Mouse (Mus musculus) heart, embryonic 10.5 days (tissue): ENCODE measurements around the gene Mmp15. TPM values are rescaled to one million over a fixed set of nuclear protein-coding genes. Genes with fewer than 3 reads are reported as not detected.
"Not testable (repeated sequence)": the region's sequence is repeated elsewhere in the genome, so short reads cannot be mapped to it uniquely, and the experiment has no call there.

Experiments
- DNase-seq: peaks from one replicate; pipeline ENCODE4 v3.0.0-alpha.2; 2017; ENCODE audit warnings: low spot score
- H3K27ac ChIP-seq: fragments of 300-500 bp; sonication (generic); 2 replicates; pipeline ENCODE4 v1.5.1; 2016; ENCODE audit warnings: mild to moderate bottlenecking
- H3K27me3 ChIP-seq: fragments of 300-500 bp; sonication (generic); 2 replicates; pipeline ENCODE4 v1.6.1; 2016; ENCODE audit warnings: mild to moderate bottlenecking; ENCODE audit not compliant: poor library complexity, insufficient read depth, severe bottlenecking
- H3K36me3 ChIP-seq: fragments of 300-500 bp; sonication (generic); 2 replicates; pipeline ENCODE4 v1.6.1; 2016; ENCODE audit warnings: mild to moderate bottlenecking, moderate library complexity
- H3K4me1 ChIP-seq: fragments of 300-500 bp; sonication (generic); 2 replicates; pipeline ENCODE4 v1.6.1; 2016; ENCODE audit warnings: mild to moderate bottlenecking
- H3K4me3 ChIP-seq: fragments of 300-500 bp; sonication (generic); 2 replicates; pipeline ENCODE4 v1.5.1; 2016; ENCODE audit warnings: mild to moderate bottlenecking, moderate library complexity
- H3K9me3 ChIP-seq: fragments of 300-500 bp; sonication (generic); 2 replicates; pipeline ENCODE4 v1.6.1; 2016; ENCODE audit warnings: mild to moderate bottlenecking, moderate library complexity
- WGBS: fragments of 180-500 bp; shearing (Covaris S2); methylation state at CpG from one replicate; pipeline ENCODE4 v1.1.7; 2016; 5-methylcytosine and 5-hydroxymethylcytosine counted together
- polyA plus RNA-seq: library from polyadenylated mRNA; unstranded; fragments of >200 nt; fragmentation: Nextera tagmentation; extraction: Ambion mirVana; gene quantifications from 2 replicates; pipeline ENCODE4 v1.2.1, GENCODE M21; 2016

The Mmp15 gene
- polyA plus RNA-seq, 1 experiment from 2014 or later: 30.9 TPM

DNA sequence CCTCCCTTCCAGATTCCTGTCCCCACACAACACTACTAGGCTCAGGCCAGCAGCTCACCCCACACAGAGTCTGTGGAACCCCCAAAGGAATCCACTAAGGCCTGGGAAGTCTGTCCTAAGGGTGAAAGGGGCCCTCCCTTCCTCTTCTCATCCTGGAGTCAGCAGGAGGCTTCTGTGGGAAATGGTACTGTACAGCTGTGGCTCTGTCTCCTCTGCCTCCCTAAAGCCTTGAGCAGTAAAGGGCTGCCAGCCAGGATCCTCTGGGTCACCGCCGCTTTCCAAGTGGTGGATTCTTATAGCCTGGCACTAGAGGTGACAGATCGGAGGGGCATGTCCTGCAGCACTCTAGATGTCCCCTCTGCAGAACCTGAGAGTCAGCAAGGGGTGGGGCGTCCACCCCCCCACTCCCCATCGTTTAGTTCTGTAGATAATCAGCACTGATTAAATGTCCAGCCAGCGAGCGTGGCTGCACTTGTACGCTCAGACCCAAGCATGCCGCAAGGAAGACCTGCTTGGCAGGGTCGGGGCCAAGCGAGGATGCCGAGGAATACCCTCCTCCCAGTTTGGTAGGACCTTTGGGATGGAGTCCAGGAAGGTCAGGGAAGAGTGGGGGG is 21.4 kb downstream of the Mmp15 start:
- H3K27ac ChIP-seq: peak overlapping the region; percentile 30
- no peaks in the 10 kb centered on the region for H3K27me3 ChIP-seq

DNA sequence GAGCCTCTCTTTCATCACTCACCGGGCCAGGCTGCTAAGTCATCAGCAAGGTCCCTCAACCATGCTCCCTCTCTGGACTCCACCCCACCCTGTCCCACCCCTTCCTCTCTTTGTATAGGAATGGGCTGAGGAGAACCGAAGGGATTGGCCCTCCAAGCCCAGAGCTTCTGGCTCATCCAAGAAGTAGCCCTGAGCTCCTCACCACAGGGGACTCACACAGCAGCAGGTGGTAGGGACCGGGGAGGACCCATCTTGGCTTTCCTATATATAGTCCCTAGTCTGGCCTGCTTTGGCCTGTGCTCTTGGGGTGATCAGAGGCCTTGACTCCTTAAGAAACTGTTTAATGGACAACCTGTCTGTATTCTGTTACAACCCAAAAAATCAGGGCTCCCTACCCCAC is 22.4 kb downstream of the Mmp15 start:
- WGBS: 76% methylated on average over 3 of the region's 3 CpGs
- no peaks in the 10 kb centered on the region for H3K9me3 ChIP-seq
- peaks cover 67% of the 10 kb centered on the region for H3K4me1 ChIP-seq
- peak overlapping the region; percentile 48 for H3K27ac ChIP-seq
- H3K36me3 ChIP-seq: peaks cover 55% of the 10 kb centered on the region
- H3K4me3 ChIP-seq: no peak overlapping the region
- DNase-seq: no peak
- H3K27me3 ChIP-seq: no peaks in the 10 kb centered on the region

More for the DNA sequence above, 21.4 kb downstream of the Mmp15 start:
- 54% methylated on average over 12 of the region's 12 CpGs for WGBS
- Histone ChIP-seq H3K4me1 (peaks cover 76% of the 10 kb centered on the region), H3K36me3 (peaks cover 65% of the 10 kb centered on the region), H3K9me3 (no peaks in the 10 kb centered on the region), H3K4me3 (no peak overlapping the region)
- no peak for DNase-seq

DNA sequence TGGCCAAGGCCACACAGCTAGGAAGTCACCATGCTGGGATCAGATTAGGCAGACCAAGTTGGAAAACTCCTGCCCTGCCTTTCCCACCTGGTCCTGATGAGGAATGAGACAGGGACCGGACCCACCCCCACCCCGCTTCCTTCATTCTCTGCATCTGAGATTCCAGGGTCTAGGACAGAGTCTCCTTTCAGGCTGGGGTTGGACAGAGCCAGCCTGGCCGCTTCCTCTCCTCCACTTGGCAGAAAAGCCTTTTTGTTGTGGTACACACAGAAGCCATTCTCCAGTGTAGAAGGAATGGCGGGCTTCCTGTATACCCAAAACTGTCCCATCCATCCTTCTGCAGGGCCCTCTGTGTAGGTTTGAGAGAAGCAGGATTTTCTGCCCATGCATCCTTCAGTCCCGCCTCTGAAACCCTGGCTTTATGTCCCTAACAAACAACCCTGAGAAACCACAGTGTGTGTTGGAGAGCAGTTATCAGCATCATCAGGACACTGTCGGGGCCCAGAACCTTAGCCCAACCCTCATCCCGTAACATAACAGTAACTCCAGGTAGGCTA is 23.4 kb downstream of the Mmp15 start:
- peaks cover 45% of the 10 kb centered on the region for H3K36me3 ChIP-seq
- H3K4me1 ChIP-seq: peaks cover 57% of the 10 kb centered on the region
- H3K9me3 ChIP-seq: no peaks in the 10 kb centered on the region
- H3K4me3 ChIP-seq: no peak overlapping the region
- H3K27me3 ChIP-seq: no peaks in the 10 kb centered on the region
- 80% methylated on average over 7 of the region's 7 CpGs for WGBS
- H3K27ac ChIP-seq: no peak overlapping the region
- no peak for DNase-seq

DNA sequence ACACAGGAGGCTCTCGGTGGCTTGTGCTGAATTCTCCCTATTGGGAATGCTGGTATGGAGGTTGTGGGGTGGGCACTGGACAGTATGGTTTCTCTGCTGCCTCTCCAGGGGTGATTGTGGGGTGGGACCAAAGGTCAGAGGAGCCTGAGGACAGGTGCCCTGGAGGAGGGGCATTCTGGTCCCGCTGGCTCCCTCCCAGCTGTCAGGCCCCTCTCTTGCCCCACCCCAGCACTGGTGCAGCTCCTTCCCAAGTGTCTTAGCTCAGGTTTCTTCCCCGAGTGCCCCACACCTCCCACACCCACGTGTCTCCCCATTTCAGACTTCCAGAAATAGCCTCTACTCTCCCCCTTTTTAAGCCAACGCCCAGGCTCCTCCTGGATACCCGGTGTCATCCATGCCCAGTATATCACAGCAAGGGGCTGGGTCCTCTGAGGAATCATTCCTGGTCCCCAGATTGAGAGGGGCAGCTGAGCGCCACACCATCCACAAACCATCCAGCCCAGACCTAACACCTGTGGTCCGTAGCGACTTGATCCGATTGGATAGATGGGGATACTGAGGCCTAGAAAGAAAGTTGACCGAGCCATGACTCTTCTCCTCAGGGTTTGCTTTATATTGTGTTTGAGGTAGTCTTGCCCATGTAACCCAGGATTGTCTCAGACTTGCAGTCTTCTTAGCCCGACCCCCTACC is 24.4 kb downstream of the Mmp15 start:
- DNase-seq: no peak
- Histone ChIP-seq H3K4me1 (peaks cover 52% of the 10 kb centered on the region), H3K27me3 (no peaks in the 10 kb centered on the region), H3K4me3 (no peak overlapping the region), H3K36me3 (peaks cover 35% of the 10 kb centered on the region), H3K9me3 (no peaks in the 10 kb centered on the region), H3K27ac (no peak overlapping the region)
- WGBS: 71% methylated on average over 12 of the region's 12 CpGs

DNA sequence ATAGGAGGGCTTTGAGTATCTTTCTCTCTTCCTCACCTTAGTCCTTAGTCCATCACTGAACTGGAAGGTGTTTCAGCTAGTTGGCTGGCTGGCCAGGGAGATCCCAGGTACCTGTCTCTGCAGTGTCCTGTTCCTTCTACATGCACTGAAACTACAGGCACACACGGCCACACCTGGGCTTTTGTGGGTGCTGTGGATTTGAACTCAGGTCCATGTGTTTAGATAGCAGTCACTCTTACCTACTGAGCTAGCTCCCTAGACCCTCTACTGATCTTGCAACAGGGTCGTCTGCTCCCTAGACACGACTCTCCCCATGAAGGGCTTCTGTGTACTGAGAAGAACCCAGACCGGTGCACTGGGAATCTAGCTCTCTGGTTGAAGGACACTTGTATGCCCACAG is 25.0 kb downstream of the Mmp15 start:
- DNase-seq: no peak
- H3K9me3 ChIP-seq: no peaks in the 10 kb centered on the region
- H3K27me3 ChIP-seq: no peaks in the 10 kb centered on the region
- H3K36me3 ChIP-seq: peaks cover 29% of the 10 kb centered on the region
- H3K4me1 ChIP-seq: peaks cover 50% of the 10 kb centered on the region
- 66% methylated on average over 4 of the region's 4 CpGs for WGBS
- peak overlapping the region; percentile 84 for H3K27ac ChIP-seq
- H3K4me3 ChIP-seq: peak overlapping the region; percentile 35; the same call in 1 of the 2 replicates

DNA sequence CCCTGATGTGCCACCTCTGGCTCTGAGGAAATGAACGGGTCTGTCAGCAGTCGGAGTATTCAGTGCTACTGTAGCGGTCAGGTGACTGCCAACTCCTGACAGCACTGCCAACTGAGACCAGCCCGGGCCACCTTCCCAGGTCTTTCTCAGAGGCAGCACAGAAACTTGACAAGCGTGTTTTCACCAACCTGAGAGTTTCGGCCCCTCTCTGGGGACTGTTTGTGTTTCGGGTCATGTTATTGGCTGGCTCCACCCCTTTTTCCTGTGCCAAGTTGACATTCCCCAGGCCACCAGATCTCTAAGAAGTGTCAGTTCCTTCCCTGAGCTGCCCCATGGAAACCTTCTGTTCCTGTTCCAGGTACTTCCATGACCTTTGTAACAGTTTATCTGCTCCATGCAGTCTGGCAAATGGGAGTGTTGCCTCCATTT is 25.8 kb downstream of the Mmp15 start:
- peak overlapping the region; percentile 84 for H3K27ac ChIP-seq
- DNase-seq: peak; percentile 89

DNA sequence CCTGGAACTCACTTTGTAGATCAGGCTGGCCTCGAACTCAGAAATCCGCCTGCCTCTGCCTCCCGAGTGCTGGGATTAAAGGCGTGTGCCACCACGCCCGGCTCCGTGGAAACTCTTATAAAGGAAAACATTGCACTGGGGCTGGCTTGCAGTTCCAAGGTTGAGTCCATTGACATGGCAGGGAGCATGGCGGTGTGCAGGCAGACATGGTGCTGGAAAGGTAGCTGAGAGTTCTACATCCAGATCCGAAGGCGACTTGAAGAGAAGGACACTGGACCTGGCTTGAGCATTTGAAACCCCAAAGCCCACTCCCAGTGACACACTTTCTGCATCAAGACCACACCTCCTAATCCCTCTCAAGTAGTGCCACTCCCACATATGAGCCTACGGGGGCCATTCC is 26.9 kb downstream of the Mmp15 start:
- H3K27me3 ChIP-seq, H3K27ac ChIP-seq, H3K9me3 ChIP-seq, H3K4me3 ChIP-seq, DNase-seq: not testable (repeated sequence)
- WGBS: 96% methylated on average over 11 of the region's 11 CpGs
- Histone ChIP-seq H3K36me3 (peaks cover 10% of the 10 kb centered on the region; the same call in 1 of the 2 replicates), H3K4me1 (peaks cover 34% of the 10 kb centered on the region)

More for the DNA sequence above, 25.8 kb downstream of the Mmp15 start:
- Histone ChIP-seq H3K27me3 (no peaks in the 10 kb centered on the region), H3K9me3 (no peaks in the 10 kb centered on the region), H3K36me3 (peaks cover 21% of the 10 kb centered on the region), H3K4me3 (peak overlapping the region; percentile 35), H3K4me1 (peaks cover 44% of the 10 kb centered on the region)
- 11% methylated on average over 7 of the region's 7 CpGs for WGBS

DNA sequence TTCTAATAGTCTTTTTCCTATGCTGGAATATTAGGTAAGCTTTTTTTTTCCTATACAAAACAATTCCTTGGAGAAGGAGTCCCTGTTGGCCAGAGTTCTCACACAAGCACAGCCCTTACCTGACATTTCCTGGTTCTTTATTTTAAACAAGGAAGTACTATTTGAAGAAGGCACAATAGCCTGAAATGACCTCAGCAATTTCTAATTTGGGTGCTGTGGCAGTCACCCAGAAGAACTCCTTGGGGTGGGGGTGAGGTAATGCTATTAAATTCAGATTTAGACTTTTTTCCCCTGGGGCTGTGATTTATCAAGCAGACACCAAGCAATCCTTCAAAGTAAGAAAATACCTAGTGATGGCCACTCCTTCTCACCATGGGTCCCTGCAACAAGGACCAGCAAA is 28.9 kb downstream of the Mmp15 start:
- Histone ChIP-seq H3K4me1 (peaks cover 26% of the 10 kb centered on the region), H3K4me3 (no peak overlapping the region), H3K9me3 (no peaks in the 10 kb centered on the region), H3K27ac (no peak overlapping the region), H3K27me3 (no peaks in the 10 kb centered on the region), H3K36me3 (no peaks in the 10 kb centered on the region)
- no peak for DNase-seq

DNA sequence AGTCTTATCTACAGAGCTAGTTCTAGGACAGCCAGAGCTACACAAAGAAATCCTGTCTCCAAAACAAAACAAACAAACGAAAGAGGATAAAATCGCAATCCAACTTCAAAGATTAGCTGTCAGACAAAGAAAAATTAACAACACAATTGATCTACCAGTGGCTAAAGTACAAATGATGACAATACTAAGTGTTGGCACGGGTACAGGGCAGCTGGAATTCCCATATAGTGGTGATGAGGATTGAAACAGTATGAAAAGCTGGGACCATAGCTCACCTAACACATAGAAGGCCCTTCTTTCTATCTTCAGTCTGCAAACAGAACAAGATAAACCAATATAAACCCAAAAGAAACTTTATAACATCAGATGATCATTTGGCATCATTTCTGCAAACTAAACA is 29.5 kb downstream of the Mmp15 start:
- H3K27me3 ChIP-seq: no peaks in the 10 kb centered on the region
- no peak overlapping the region for H3K4me3 ChIP-seq
- 78% methylated on average over 3 of the region's 3 CpGs for WGBS
- no peaks in the 10 kb centered on the region for H3K36me3 ChIP-seq
- H3K9me3 ChIP-seq: no peaks in the 10 kb centered on the region
- no peak for DNase-seq
- H3K4me1 ChIP-seq: peaks cover 19% of the 10 kb centered on the region
- no peak overlapping the region for H3K27ac ChIP-seq

DNA sequence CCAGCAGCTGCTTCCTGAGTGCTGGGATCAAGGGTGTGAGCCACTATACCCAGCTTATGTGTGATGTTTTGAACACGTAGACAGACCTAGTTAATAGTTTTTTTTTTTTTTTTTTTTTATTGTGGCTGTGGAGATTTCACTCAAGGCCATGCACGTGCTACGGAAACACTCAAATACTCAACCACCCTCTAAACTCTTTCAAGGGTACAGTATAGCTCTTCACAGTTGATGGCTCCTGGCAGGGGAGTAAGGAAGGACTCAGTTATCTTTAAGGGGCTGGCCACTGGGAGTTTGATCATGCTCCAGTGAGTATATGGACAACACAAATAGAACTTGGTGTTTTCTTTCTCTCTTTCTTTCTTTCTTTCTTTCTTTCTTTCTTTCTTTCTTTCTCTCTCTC is 32.4 kb downstream of the Mmp15 start:
- Histone ChIP-seq H3K27ac (no peak overlapping the region), H3K4me3 (no peak overlapping the region), H3K36me3 (no peaks in the 10 kb centered on the region), H3K9me3 (no peaks in the 10 kb centered on the region), H3K27me3 (no peaks in the 10 kb centered on the region), H3K4me1 (no peaks in the 10 kb centered on the region)
- DNase-seq: no peak
- 88% methylated on average over 3 of the region's 3 CpGs for WGBS

DNA sequence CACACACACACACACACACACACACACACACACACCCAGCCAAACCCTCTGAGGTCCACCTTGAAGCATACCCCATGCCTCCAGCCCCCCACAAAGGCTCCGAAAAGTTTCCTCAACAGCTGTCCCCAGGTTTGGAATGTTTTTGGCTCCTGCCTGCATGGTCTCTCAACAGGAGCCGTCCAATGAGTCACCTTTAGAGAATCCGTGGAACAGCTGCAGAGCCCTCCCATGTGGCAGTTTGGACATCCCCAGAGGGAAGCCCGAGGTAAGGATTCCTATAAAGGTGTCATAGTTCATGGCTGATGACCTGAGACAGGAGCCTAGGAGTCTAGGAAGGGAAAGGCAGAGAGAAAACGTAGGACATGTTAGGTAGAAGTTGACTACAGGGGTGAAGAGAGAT is 34.0 kb downstream of the Mmp15 start:
- H3K36me3 ChIP-seq: no peaks in the 10 kb centered on the region
- no peak overlapping the region for H3K4me3 ChIP-seq
- peaks cover 10% of the 10 kb centered on the region for H3K4me1 ChIP-seq
- H3K27ac ChIP-seq: no peak overlapping the region
- 62% methylated on average over 5 of the region's 5 CpGs for WGBS
- DNase-seq: no peak
- no peaks in the 10 kb centered on the region for H3K27me3 ChIP-seq
- H3K9me3 ChIP-seq: no peaks in the 10 kb centered on the region

DNA sequence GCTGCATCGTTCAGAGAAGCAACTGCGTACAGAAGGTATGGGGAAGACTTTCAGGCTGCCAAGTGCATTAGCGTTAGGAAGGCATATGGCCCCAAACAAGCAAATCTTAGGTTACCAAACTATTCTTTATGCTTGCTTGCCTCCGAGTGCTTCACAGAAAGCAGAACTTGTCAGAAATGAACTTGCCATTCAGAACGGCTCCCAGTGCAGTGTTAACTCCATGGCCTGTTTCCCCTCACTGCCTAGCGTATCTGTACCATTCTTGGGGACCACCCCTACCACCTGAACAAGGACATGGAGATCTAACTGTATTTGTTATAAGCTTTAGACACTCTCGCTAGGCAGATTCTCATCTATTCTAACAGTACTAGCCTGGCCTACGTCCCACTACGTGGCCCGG is 35.2 kb downstream of the Mmp15 start:
- 86% methylated on average over 10 of the region's 10 CpGs for WGBS
- Histone ChIP-seq H3K27ac (no peak overlapping the region), H3K27me3 (no peaks in the 10 kb centered on the region), H3K9me3 (no peaks in the 10 kb centered on the region), H3K4me1 (peaks cover 12% of the 10 kb centered on the region), H3K4me3 (no peak overlapping the region), H3K36me3 (no peaks in the 10 kb centered on the region)
- DNase-seq: no peak

DNA sequence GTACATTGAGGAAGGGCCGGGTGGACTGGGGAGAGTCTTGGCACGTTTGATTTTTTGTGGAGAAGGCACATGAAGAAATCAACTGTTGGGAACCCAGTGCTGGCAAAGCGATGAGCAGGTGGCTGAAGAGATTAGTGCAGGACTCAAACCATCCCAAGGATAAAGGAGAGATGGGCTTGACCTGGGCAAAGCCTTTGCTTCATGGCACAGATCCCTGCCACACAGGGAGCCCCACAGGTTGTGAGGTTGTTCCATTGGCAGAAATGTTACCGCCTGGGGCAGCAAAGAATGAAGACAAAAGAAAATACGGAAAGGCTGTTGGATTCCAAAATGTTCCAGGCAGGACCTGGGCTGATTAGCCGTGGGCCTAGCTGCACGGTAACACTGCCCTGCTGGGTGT is 35.9 kb downstream of the Mmp15 start:
- H3K27me3 ChIP-seq: no peaks in the 10 kb centered on the region
- no peak overlapping the region for H3K27ac ChIP-seq
- H3K4me3 ChIP-seq: no peak overlapping the region
- H3K9me3 ChIP-seq: no peaks in the 10 kb centered on the region
- 81% methylated on average over 7 of the region's 7 CpGs for WGBS
- no peak for DNase-seq
- H3K4me1 ChIP-seq: peaks cover 18% of the 10 kb centered on the region
- no peaks in the 10 kb centered on the region for H3K36me3 ChIP-seq
